Mouse (Mus musculus) limb, embryonic 11.5 days (tissue): ENCODE data around the gene Vnn3. TPM values are rescaled to one million over a fixed set of nuclear protein-coding genes. Genes with fewer than 3 reads are reported as not detected.

ENCODE experiments used
- ATAC-seq: fragments of 200-750 bp; cut with Nextera tagmentation; 2 replicates; pipeline ENCODE4 v1.8.0; 2017; ENCODE audit warnings: low read depth; ENCODE audit not compliant: insufficient number of reproducible peaks, low FRiP score, low TSS enrichment
- DNase-seq: peaks from one replicate; pipeline ENCODE4 v3.0.0-alpha.2; 2015; ENCODE audit warnings: low spot score
- H3K27ac ChIP-seq: fragments of 300-500 bp; sonication (generic); replicated peaks from 2 replicates; pipeline ENCODE4 v1.5.1; 2014; ENCODE audit warnings: low read depth, mild to moderate bottlenecking, low read length
- H3K27me3 ChIP-seq: fragments of 300-500 bp; sonication (generic); 2 replicates; pipeline ENCODE4 v1.6.1; 2014; ENCODE audit warnings: mild to moderate bottlenecking, low read length, mixed read lengths; ENCODE audit not compliant: control insufficient read depth, insufficient read depth
- H3K36me3 ChIP-seq: fragments of 300-500 bp; sonication (generic); 2 replicates; pipeline ENCODE4 v1.6.1; 2014; ENCODE audit warnings: mild to moderate bottlenecking, low read length, moderate library complexity, mixed read lengths; ENCODE audit not compliant: control insufficient read depth, insufficient read depth
- H3K4me1 ChIP-seq: fragments of 300-500 bp; sonication (generic); 2 replicates; pipeline ENCODE4 v1.6.1; 2014; ENCODE audit warnings: low read length, mixed read lengths; ENCODE audit not compliant: control insufficient read depth, insufficient read depth
- H3K4me2 ChIP-seq: fragments of 300-500 bp; sonication (generic); 2 replicates; pipeline ENCODE4 v1.6.1; 2014; ENCODE audit warnings: low read depth, mild to moderate bottlenecking, moderate library complexity; ENCODE audit not compliant: severe bottlenecking
- H3K4me3 ChIP-seq: fragments of 300-500 bp; sonication (generic); 2 replicates; pipeline ENCODE4 v1.5.1; 2014; ENCODE audit warnings: low read depth, low read length
- H3K9ac ChIP-seq: fragments of 300-500 bp; sonication (generic); 2 replicates; pipeline ENCODE4 v1.6.1; 2014; ENCODE audit warnings: mild to moderate bottlenecking, low read length
- H3K9me3 ChIP-seq: fragments of 300-500 bp; sonication (generic); 2 replicates; pipeline ENCODE4 v1.6.1; 2016; ENCODE audit warnings: low read length; ENCODE audit not compliant: control insufficient read depth
- WGBS: fragments of 180-500 bp; shearing (Covaris S2); extraction: QIAGEN DNeasy Blood & Tissue Kit; methylation state at CpG from one replicate; pipeline ENCODE4 v1.1.7; 2014; 5-methylcytosine and 5-hydroxymethylcytosine counted together
- polyA plus RNA-seq: library from polyadenylated mRNA; unstranded; fragments of >200 nt; fragmentation: Nextera tagmentation; extraction: Ambion mirVana; gene quantifications from 2 replicates; pipeline ENCODE4 v1.2.1, GENCODE M21; 2014

The Vnn3 gene
- polyA plus RNA-seq, 1 experiment from 2014 or later, result not detected

GRCm38 (mm10) chr10:23816241-23816640, 35.0 kb upstream of the Vnn3 start:
- no peak for ATAC-seq
- WGBS, result 87% methylated on average over 7 of the region's 7 CpGs
- H3K36me3 ChIP-seq, result no peaks in the 10 kb centered on the region

GRCm38 (mm10) chr10:23826516-23826915, 24.7 kb upstream of the Vnn3 start:
- Histone ChIP-seq H3K27ac (no peak overlapping the region), H3K27me3 (no peaks in the 10 kb centered on the region), H3K4me3 (no peak overlapping the region), H3K9me3 (no peaks in the 10 kb centered on the region), H3K4me1 (no peaks in the 10 kb centered on the region), H3K36me3 (no peaks in the 10 kb centered on the region), H3K9ac (no peak overlapping the region), H3K4me2 (no peak overlapping the region)
- ATAC-seq (no peak), DNase-seq (no peak)
- WGBS, result 88% methylated on average over 7 of the region's 7 CpGs

More at GRCm38 (mm10) chr10:23816241-23816640, 35.0 kb upstream of the Vnn3 start:
- no peaks in the 10 kb centered on the region for H3K4me1 ChIP-seq
- H3K4me2 ChIP-seq, result no peak overlapping the region
- H3K9ac ChIP-seq, result no peak overlapping the region
- no peak overlapping the region for H3K27ac ChIP-seq
- H3K27me3 ChIP-seq, result no peaks in the 10 kb centered on the region
- no peaks in the 10 kb centered on the region for H3K9me3 ChIP-seq
- no peak for DNase-seq
- no peak overlapping the region for H3K4me3 ChIP-seq

GRCm38 (mm10) chr10:23836003-23836964, 15.0 kb upstream of the Vnn3 start:
- no peaks in the 10 kb centered on the region for H3K36me3 ChIP-seq
- H3K4me1 ChIP-seq, result no peaks in the 10 kb centered on the region
- no peaks in the 10 kb centered on the region for H3K27me3 ChIP-seq
- H3K9me3 ChIP-seq, result no peaks in the 10 kb centered on the region
- no peak overlapping the region for H3K27ac ChIP-seq
- H3K4me2 ChIP-seq, result no peak overlapping the region
- no peak for DNase-seq
- H3K9ac ChIP-seq, result no peak overlapping the region
- WGBS, result 80% methylated on average over 9 of the region's 9 CpGs
- no peak overlapping the region for H3K4me3 ChIP-seq
- ATAC-seq, result no peak

GRCm38 (mm10) chr10:23837115-23837514, 14.1 kb upstream of the Vnn3 start:
- no peaks in the 10 kb centered on the region for H3K4me1 ChIP-seq
- no peaks in the 10 kb centered on the region for H3K9me3 ChIP-seq
- H3K36me3 ChIP-seq, result no peaks in the 10 kb centered on the region
- no peak overlapping the region for H3K27ac ChIP-seq
- no peaks in the 10 kb centered on the region for H3K27me3 ChIP-seq
- 75% methylated on average over 3 of the region's 3 CpGs for WGBS
- DNase-seq (no peak), ATAC-seq (no peak)
- H3K4me3 ChIP-seq, result no peak overlapping the region
- H3K9ac ChIP-seq, result no peak overlapping the region
- no peak overlapping the region for H3K4me2 ChIP-seq

GRCm38 (mm10) chr10:23838910-23839309, 12.4 kb upstream of the Vnn3 start:
- Histone ChIP-seq H3K4me1 (no peaks in the 10 kb centered on the region), H3K4me2 (no peak overlapping the region), H3K9ac (no peak overlapping the region), H3K4me3 (no peak overlapping the region), H3K36me3 (no peaks in the 10 kb centered on the region), H3K27ac (no peak overlapping the region), H3K27me3 (no peaks in the 10 kb centered on the region), H3K9me3 (no peaks in the 10 kb centered on the region)
- ATAC-seq (no peak), DNase-seq (no peak)
- 92% methylated on average over 3 of the region's 3 CpGs for WGBS

GRCm38 (mm10) chr10:23839368-23839767, 11.9 kb upstream of the Vnn3 start:
- H3K27me3 ChIP-seq, result no peaks in the 10 kb centered on the region
- no peak overlapping the region for H3K9ac ChIP-seq
- no peak overlapping the region for H3K4me2 ChIP-seq
- WGBS, result 37% methylated on average over 9 of the region's 9 CpGs
- H3K9me3 ChIP-seq, result no peaks in the 10 kb centered on the region
- H3K27ac ChIP-seq, result no peak overlapping the region
- no peaks in the 10 kb centered on the region for H3K4me1 ChIP-seq
- H3K36me3 ChIP-seq, result no peaks in the 10 kb centered on the region
- DNase-seq (peak; percentile 25), ATAC-seq (no peak)
- H3K4me3 ChIP-seq, result no peak overlapping the region

- DNase-seq, result no peak
- Histone ChIP-seq H3K9me3 (no peaks in the 10 kb centered on the region), H3K27me3 (no peaks in the 10 kb centered on the region), H3K9ac (no peak overlapping the region), H3K4me1 (no peaks in the 10 kb centered on the region), H3K36me3 (no peaks in the 10 kb centered on the region), H3K27ac (no peak overlapping the region), H3K4me2 (no peak overlapping the region), H3K4me3 (no peak overlapping the region)
- no peak for ATAC-seq
- WGBS, result 77% methylated on average over 4 of the region's 4 CpGs
Measured at GRCm38 (mm10) chr10:23840496-23840895, 10.8 kb upstream of the Vnn3 start.

- H3K36me3 ChIP-seq, result no peaks in the 10 kb centered on the region
- H3K4me1 ChIP-seq, result no peaks in the 10 kb centered on the region
- H3K4me3 ChIP-seq, result no peak overlapping the region
- no peak overlapping the region for H3K4me2 ChIP-seq
- H3K27me3 ChIP-seq, result no peaks in the 10 kb centered on the region
- WGBS, result 87% methylated on average over 2 of the region's 2 CpGs
- no peak overlapping the region for H3K27ac ChIP-seq
- H3K9ac ChIP-seq, result no peak overlapping the region
- no peak for DNase-seq
- H3K9me3 ChIP-seq, result no peaks in the 10 kb centered on the region
- ATAC-seq, result no peak
Measured at GRCm38 (mm10) chr10:23852096-23852495, 834 bp downstream of the Vnn3 start.
